Mouse (Mus musculus) layer of hippocampus, postnatal 14 days (tissue): ENCODE measurements around the gene Pgp. TPM values are rescaled to one million over a fixed set of nuclear protein-coding genes. Genes with fewer than 3 reads are reported as not detected.

Source experiments
- DNase-seq, 2 experiments: peaks; one replicate each; pipeline ENCODE4 v3.0.0; 2021 to 2022; ENCODE audit warnings: low spot score in 2 of 2, mixed read lengths in 1 of 2
- total RNA-seq, 2 experiments: library from RNA; stranded (reverse); gene quantifications; 2 replicates each; pipeline ENCODE4 v1.2.3; 2021

Gene Pgp
- total RNA-seq, 2 experiments from 2014 or later, result 71.8 to 73.5 TPM

DNA sequence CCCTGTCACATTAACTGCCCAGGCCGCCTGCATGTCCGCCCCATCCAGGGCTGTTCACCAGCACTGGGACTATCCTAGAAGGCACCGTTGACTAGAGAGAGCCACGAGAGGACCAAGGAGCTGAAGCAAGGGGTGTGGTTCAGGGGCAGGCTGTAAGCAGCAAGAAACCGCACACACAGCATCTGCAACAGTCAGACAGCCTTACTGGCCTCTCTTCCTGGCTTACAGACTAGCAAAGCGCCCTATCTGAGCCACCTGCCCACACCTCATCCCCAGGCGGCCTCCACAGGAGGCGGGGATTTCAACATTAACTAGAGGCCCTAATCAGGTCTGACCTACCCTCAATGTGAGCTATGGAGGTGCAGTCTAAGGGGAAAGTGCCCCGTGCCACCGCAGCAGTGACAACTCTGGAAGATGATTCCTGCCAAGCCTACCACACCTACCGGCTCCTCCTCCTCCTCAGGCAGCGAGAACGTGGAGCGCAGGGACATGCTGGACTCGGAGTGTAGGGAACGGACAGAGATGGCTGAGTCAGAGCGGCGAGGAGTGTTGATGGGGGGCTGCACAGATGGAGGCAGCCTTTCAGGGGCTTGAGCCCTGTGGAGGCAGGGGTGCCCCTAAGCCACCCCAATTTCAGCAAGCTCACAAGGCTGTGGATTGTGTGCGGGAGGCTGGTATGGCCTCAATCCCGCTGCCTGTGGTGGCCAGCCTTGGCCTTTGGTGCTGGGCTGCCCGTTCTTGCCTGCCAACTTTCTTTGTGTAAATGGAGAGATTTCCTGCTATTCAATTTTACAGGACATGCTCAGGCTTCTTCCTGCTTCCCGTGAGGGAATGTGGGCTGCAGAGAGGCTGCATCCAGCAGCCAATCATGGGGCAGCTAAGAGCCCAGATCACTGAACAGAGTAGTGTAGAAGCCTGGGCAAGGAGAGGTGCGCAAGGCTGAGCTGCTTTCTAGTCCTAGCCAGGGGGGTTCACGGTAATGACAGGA, 44.4 kb downstream of the Pgp start:
- DNase-seq, result no peak

DNA sequence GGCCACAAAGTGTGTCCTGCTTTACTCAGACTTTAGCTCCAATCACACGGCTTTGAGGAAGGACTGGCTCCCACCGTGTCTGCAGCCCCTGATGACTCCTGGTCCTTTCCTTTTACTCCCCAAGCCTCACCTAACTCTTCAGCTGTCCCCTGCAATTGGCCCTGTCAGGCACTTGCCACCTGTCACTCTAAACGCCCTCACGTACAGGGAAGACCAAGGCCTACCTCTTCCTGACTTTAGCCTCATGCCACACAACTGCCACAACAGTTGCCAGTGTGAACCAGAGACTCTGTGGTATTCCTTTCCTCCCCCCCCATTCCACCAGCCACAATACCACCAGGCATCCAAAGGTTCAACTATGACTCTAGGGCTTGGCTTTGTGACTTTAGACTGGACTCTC, 50.3 kb downstream of the Pgp start:
- no peak for DNase-seq

Other genes with a start within 250 kb of the Pgp start
- 10 to 100 TPM; 10.0 to 10.2 TPM for gene Tedc2, start 249.5 kb upstream of the Pgp start, total RNA-seq
- 1 to 10 TPM; 5.9 to 8.2 TPM for gene Ccnf, start 218.9 kb upstream of the Pgp start, total RNA-seq
- 1 to 10 TPM; 1.3 to 1.8 TPM for gene Abca17, start 119.3 kb upstream of the Pgp start, total RNA-seq
- gene Abca3, start 118.4 kb upstream of the Pgp start, total RNA-seq, result 100 to 1,000 TPM; 102 to 104 TPM
- gene Rnps1, start 55.8 kb upstream of the Pgp start, total RNA-seq, result 100 to 1,000 TPM; 133 to 141 TPM
- 10 to 100 TPM; 25.4 to 28.0 TPM for gene Eci1, start 43.8 kb upstream of the Pgp start, total RNA-seq
- 1 to 10 TPM; 5.2 to 8.1 TPM for gene Dnase1l2, start 27.3 kb upstream of the Pgp start, total RNA-seq
- gene E4f1, start 79 bp upstream of the Pgp start, total RNA-seq, result 10 to 100 TPM; 27.8 to 32.3 TPM
- gene Bricd5, start 3.5 kb downstream of the Pgp start, total RNA-seq, result 1 to 10 TPM; 1.0 to 2.1 TPM
- gene Mlst8, start 8.7 kb downstream of the Pgp start, total RNA-seq, result 10 to 100 TPM; 30.7 to 32.1 TPM
- 100 to 1,000 TPM; 155 to 161 TPM for gene Caskin1, start 18.2 kb downstream of the Pgp start, total RNA-seq
- 10 to 100 TPM; 93.6 to 96.0 TPM for gene Traf7, start 57.5 kb downstream of the Pgp start, total RNA-seq
- gene Rab26, start 63.8 kb downstream of the Pgp start, total RNA-seq, result 10 to 100 TPM; 60.1 to 69.3 TPM
- 10 to 100 TPM; 71.1 to 85.9 TPM for gene Pkd1, start 79.4 kb downstream of the Pgp start, total RNA-seq
- gene Tsc2, start 162.2 kb downstream of the Pgp start, total RNA-seq, result 100 to 1,000 TPM; 160 to 162 TPM
- 1 to 10 TPM; 3.9 to 5.3 TPM for gene Nthl1, start 162.3 kb downstream of the Pgp start, total RNA-seq
- gene Slc9a3r2, start 179.9 kb downstream of the Pgp start, total RNA-seq, result 10 to 100 TPM; 47.9 to 52.4 TPM
- gene Npw, start 188.1 kb downstream of the Pgp start, total RNA-seq, result 1 to 10 TPM; 3.7 to 3.9 TPM
- gene Zfp598, start 199.3 kb downstream of the Pgp start, total RNA-seq, result 10 to 100 TPM; 36.5 to 40.7 TPM
- gene Syngr3, start 219.6 kb downstream of the Pgp start, total RNA-seq, result 100 to 1,000 TPM; 197 to 204 TPM
- 10 to 100 TPM; 18.5 to 19.8 TPM for gene Gfer, start 225.8 kb downstream of the Pgp start, total RNA-seq
- gene Noxo1, start 225.8 kb downstream of the Pgp start, total RNA-seq, result 1 to 10 TPM; 2.7 to 4.4 TPM
- 10 to 100 TPM; 28.5 to 29.1 TPM for gene Tbl3, start 237.3 kb downstream of the Pgp start, total RNA-seq
- gene Rnf151, start 247.7 kb downstream of the Pgp start, total RNA-seq, result not detected
- 100 to 1,000 TPM; 494 to 506 TPM for gene Rps2, start 247.7 kb downstream of the Pgp start, total RNA-seq